Mouse (Mus musculus) thymus, postnatal 4 days (tissue): ENCODE results near the gene C030005K15Rik.
"Not testable (repeated sequence)": the region's sequence is repeated elsewhere in the genome, so short reads cannot be mapped to it uniquely, and the experiment has no call there.

Source experiments
- DNase-seq: peaks from one replicate; pipeline ENCODE4 v3.0.0; 2021

The C030005K15Rik gene

GRCm38 (mm10) chr10:97726655-97727054 lies at the start of gene C030005K15Rik:
C030005K15Rik (minus strand) TSS chr10:97726755.
- DNase-seq = not testable (repeated sequence)

GRCm38 (mm10) chr10:97768171-97768749 lies 41.7 kb upstream of the C030005K15Rik start:
- no peak for DNase-seq

- no peak for DNase-seq
These were observed 27.3 kb upstream of the C030005K15Rik start for GRCm38 (mm10) chr10:97753821-97754220.

- DNase-seq = no peak
These were observed 20.7 kb upstream of the C030005K15Rik start for GRCm38 (mm10) chr10:97747231-97747630.

- no peak for DNase-seq
These were observed 626 bp downstream of the C030005K15Rik start for GRCm38 (mm10) chr10:97725929-97726328.

GRCm38 (mm10) chr10:97722709-97723108 lies 3.8 kb downstream of the C030005K15Rik start:
- no peak for DNase-seq

- no peak for DNase-seq
These were observed 5.9 kb downstream of the C030005K15Rik start for GRCm38 (mm10) chr10:97720625-97721024.

GRCm38 (mm10) chr10:97718021-97718420 lies 8.5 kb downstream of the C030005K15Rik start:
- no peak for DNase-seq

- DNase-seq = no peak
These were observed 9.3 kb downstream of the C030005K15Rik start for GRCm38 (mm10) chr10:97717233-97717632.

- no peak for DNase-seq
These were observed 11.2 kb downstream of the C030005K15Rik start for GRCm38 (mm10) chr10:97715289-97715906.

- no peak for DNase-seq
These were observed 12.0 kb downstream of the C030005K15Rik start for GRCm38 (mm10) chr10:97714584-97714983.

GRCm38 (mm10) chr10:97712687-97713086 lies 13.9 kb downstream of the C030005K15Rik start:
- peak; percentile 17 for DNase-seq

- peak; percentile 43 for DNase-seq
These were observed 22.0 kb downstream of the C030005K15Rik start for GRCm38 (mm10) chr10:97704562-97704961.

GRCm38 (mm10) chr10:97702321-97702720 lies 24.2 kb downstream of the C030005K15Rik start:
- no peak for DNase-seq

- DNase-seq = no peak
These were observed 33.0 kb downstream of the C030005K15Rik start for GRCm38 (mm10) chr10:97693398-97694135.

GRCm38 (mm10) chr10:97692913-97693312 lies 33.6 kb downstream of the C030005K15Rik start, which contains the start of gene Ccer1:
Ccer1 (plus strand) TSS chr10:97693059.
- DNase-seq = no peak

- DNase-seq = no peak
These were observed 37.1 kb downstream of the C030005K15Rik start for GRCm38 (mm10) chr10:97689425-97689824.

GRCm38 (mm10) chr10:97687198-97687597 lies 39.4 kb downstream of the C030005K15Rik start:
- no peak for DNase-seq

- no peak for DNase-seq
These were observed 43.6 kb downstream of the C030005K15Rik start for GRCm38 (mm10) chr10:97682981-97683380.
